Mouse (Mus musculus): ENCODE measurements at regions not wholly inside any gene's neighbourhood (a gene's known extent, or its start where the extent isn't known, plus 50 kb on each side); places are given as distances from the start of the nearest gene placed in this dataset.

GRCm38 (mm10) chr3:49520088-49520487 is 237.0 kb downstream of the Pcdh18 start:
- no peak for DNase-seq

- DNase-seq: no peak
Measured at GRCm38 (mm10) chr3:49504581-49504980, 252.5 kb downstream of the Pcdh18 start.

GRCm38 (mm10) chr3:49502351-49502750 is 254.8 kb downstream of the Pcdh18 start:
- DNase-seq: no peak

GRCm38 (mm10) chr3:49485105-49485504 is 272.0 kb downstream of the Pcdh18 start:
- peak; percentile 52 to 58 for DNase-seq

Data from heart, adult 18-20 months (tissue).